Mouse (Mus musculus): ENCODE measurements around the gene 1110057P08Rik. TPM values are rescaled to one million over a fixed set of nuclear protein-coding genes. Genes with fewer than 3 reads are reported as not detected.

1110057P08Rik gene
- total and polyA plus RNA-seq, 2 experiments = not detected

- Histone ChIP-seq H3K27me3 (ENCODE audit: control insufficient read depth, insufficient read depth, low read length) (no peaks in the 10 kb centered on the region), H3K4me3 (ENCODE audit: insufficient read depth, low read depth, low read length) (no peak within 1 kb of the TSS), H3K79me2 (ENCODE audit: control insufficient read depth, insufficient read depth, low read length) (no peaks in the 10 kb centered on the region), H3K27ac (replicated peaks; ENCODE audit: insufficient read depth, low read depth, low read length) (no peak within 1 kb of the TSS), H3K4me1 (ENCODE audit: control insufficient read depth, insufficient read depth, low read length) (no peaks in the 10 kb centered on the region), H3K36me3 (ENCODE audit: control insufficient read depth, insufficient read depth, low read length) (no peaks in the 10 kb centered on the region), H3K9ac (ENCODE audit: low read depth, low read length) (no peak within 1 kb of the TSS)
- no peak for TF ChIP-seq CTCF (IDR thresholded peaks at IDR 0.05; ENCODE audit: low read depth, low read length)
- TF ChIP-seq POLR2A (IDR thresholded peaks at IDR 0.05; ENCODE audit: extremely low read depth, insufficient read depth, low read length) = no peak
- no peak for DNase-seq (ENCODE audit: extremely low read depth, low read depth, low spot score)
- 48% methylated on average over 1 of the region's 1 CpGs for WGBS
Measured at GRCm38 (mm10) chr16:89205561-89205960, 31.0 kb downstream of the 1110057P08Rik start, which contains the start of gene Krtap20-2. Gene Krtap20-2, plus strand, starts transcription at chr16:89205861.

Other genes with a start within 250 kb of the 1110057P08Rik start
- gene Krtap19-9b, start 242.5 kb upstream of the 1110057P08Rik start, total RNA-seq (2014; rRNA removed) = not detected in 2 replicates
- gene Krtap19-9b, start 242.5 kb upstream of the 1110057P08Rik start, polyA plus RNA-seq (2012; rRNA removed) = not detected in 2 replicates
- gene Krtap16-3, start 211.9 kb upstream of the 1110057P08Rik start, total RNA-seq (2014; rRNA removed) = not detected in 2 replicates
- not detected in 2 replicates for gene Krtap16-3, start 211.9 kb upstream of the 1110057P08Rik start, polyA plus RNA-seq (2012; rRNA removed)
- not detected in 2 replicates for gene Krtap22-2, start 164.0 kb upstream of the 1110057P08Rik start, total RNA-seq (2014; rRNA removed)
- gene Krtap22-2, start 164.0 kb upstream of the 1110057P08Rik start, polyA plus RNA-seq (2012; rRNA removed) = not detected in 2 replicates
- gene Gm10229, start 159.5 kb upstream of the 1110057P08Rik start, total RNA-seq (2014; rRNA removed) = not detected in 2 replicates
- not detected in 2 replicates for gene Gm10229, start 159.5 kb upstream of the 1110057P08Rik start, polyA plus RNA-seq (2012; rRNA removed)
- not detected in 2 replicates for gene Krtap6-1, start 143.0 kb upstream of the 1110057P08Rik start, total RNA-seq (2014; rRNA removed)
- gene Krtap6-1, start 143.0 kb upstream of the 1110057P08Rik start, polyA plus RNA-seq (2012; rRNA removed) = not detected in 2 replicates
- not detected in 2 replicates for gene Gm10228, start 133.3 kb upstream of the 1110057P08Rik start, total RNA-seq (2014; rRNA removed)
- gene Gm10228, start 133.3 kb upstream of the 1110057P08Rik start, polyA plus RNA-seq (2012; rRNA removed) = not detected in 2 replicates
- gene Krtap6-5, start 126.9 kb upstream of the 1110057P08Rik start, total RNA-seq (2014; rRNA removed) = not detected in 2 replicates
- not detected in 2 replicates for gene Krtap6-5, start 126.9 kb upstream of the 1110057P08Rik start, polyA plus RNA-seq (2012; rRNA removed)
- gene 1110025L11Rik, start 110.7 kb upstream of the 1110057P08Rik start, total RNA-seq (2014; rRNA removed) = not detected in 2 replicates
- not detected in 2 replicates for gene 1110025L11Rik, start 110.7 kb upstream of the 1110057P08Rik start, polyA plus RNA-seq (2012; rRNA removed)
- not detected in 2 replicates for gene Krtap6-3, start 90.7 kb upstream of the 1110057P08Rik start, total RNA-seq (2014; rRNA removed)
- not detected in 2 replicates for gene Krtap6-3, start 90.7 kb upstream of the 1110057P08Rik start, polyA plus RNA-seq (2012; rRNA removed)
- gene Gm6358, start 33.9 kb upstream of the 1110057P08Rik start, total RNA-seq (2014; rRNA removed) = not detected in 2 replicates
- gene Gm6358, start 33.9 kb upstream of the 1110057P08Rik start, polyA plus RNA-seq (2012; rRNA removed) = not detected in 2 replicates
- gene Gm10061, start 23.6 kb upstream of the 1110057P08Rik start, total RNA-seq (2014; rRNA removed) = not detected in 2 replicates
- not detected in 2 replicates for gene Gm10061, start 23.6 kb upstream of the 1110057P08Rik start, polyA plus RNA-seq (2012; rRNA removed)
- not detected in 2 replicates for gene Gm9789, start 16.8 kb upstream of the 1110057P08Rik start, total RNA-seq (2014; rRNA removed)
- gene Gm9789, start 16.8 kb upstream of the 1110057P08Rik start, polyA plus RNA-seq (2012; rRNA removed) = not detected in 2 replicates
- gene Gm7735, start 5.2 kb upstream of the 1110057P08Rik start, total RNA-seq (2014; rRNA removed) = not detected in 2 replicates
- gene Gm7735, start 5.2 kb upstream of the 1110057P08Rik start, polyA plus RNA-seq (2012; rRNA removed) = not detected in 2 replicates
- not detected in 2 replicates for gene Krtap20-2, start 31.1 kb downstream of the 1110057P08Rik start, total RNA-seq (2014; rRNA removed)
- gene Krtap20-2, start 31.1 kb downstream of the 1110057P08Rik start, polyA plus RNA-seq (2012; rRNA removed) = not detected in 2 replicates
- not detected in 2 replicates for gene Krtap21-1, start 229.1 kb downstream of the 1110057P08Rik start, total RNA-seq (2014; rRNA removed)
- not detected in 2 replicates for gene Krtap21-1, start 229.1 kb downstream of the 1110057P08Rik start, polyA plus RNA-seq (2012; rRNA removed)
- gene Krtap6-2, start 245.4 kb downstream of the 1110057P08Rik start, total RNA-seq (2014; rRNA removed) = not detected in 2 replicates
- not detected in 2 replicates for gene Krtap6-2, start 245.4 kb downstream of the 1110057P08Rik start, polyA plus RNA-seq (2012; rRNA removed)

All from liver, adult 2 months (tissue).